Mouse (Mus musculus): Measurements from ENCODE around the gene Agr3. TPM values are rescaled to one million over a fixed set of nuclear protein-coding genes. Genes with fewer than 3 reads are reported as not detected.
A peak's percentile ranks its signal among the peaks of the same experiment; 100 is the strongest.

Agr3 gene
- total RNA-seq, 1 experiment from 2014 or later: not detected

GRCm38 (mm10) chr12:35975898-35976297, 50.5 kb downstream of the Agr3 start:
- peak; percentile 14 to 32; a peak in 1 of 4 replicates for ATAC-seq (replicated peaks in 1 of 2; ENCODE audit: insufficient read depth in 1 of 2, low FRiP score in 2 of 2, low TSS enrichment in 1 of 2, low read depth in 1 of 2, poor library complexity in 2 of 2, severe bottlenecking in 2 of 2)

GRCm38 (mm10) chr12:35977633-35978246, 52.3 kb downstream of the Agr3 start:
- ATAC-seq (replicated peaks in 1 of 2; ENCODE audit: insufficient read depth in 1 of 2, low FRiP score in 2 of 2, low TSS enrichment in 1 of 2, low read depth in 1 of 2, poor library complexity in 2 of 2, severe bottlenecking in 2 of 2): no peak

DNA sequence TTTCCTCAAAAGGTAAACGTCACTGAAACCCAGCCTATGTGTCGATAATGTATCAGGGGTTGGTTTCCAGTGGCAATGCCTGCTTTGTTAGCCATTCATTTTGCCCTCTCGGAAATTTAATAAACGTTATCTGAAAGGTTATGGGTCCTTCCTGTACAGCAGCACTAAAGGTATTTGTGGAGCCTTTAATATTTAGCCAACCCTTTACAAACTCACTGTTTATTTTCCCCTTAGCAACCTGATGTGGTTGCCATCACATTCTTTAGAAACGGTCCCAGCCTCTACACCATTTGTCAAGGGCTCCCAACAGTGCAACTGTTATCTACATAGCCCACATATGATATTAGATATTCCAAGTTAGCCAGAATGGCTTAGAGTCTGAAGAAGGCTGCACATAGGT, 54.2 kb downstream of the Agr3 start:
- no peak for ATAC-seq (replicated peaks in 1 of 2; ENCODE audit: insufficient read depth in 1 of 2, low FRiP score in 2 of 2, low TSS enrichment in 1 of 2, low read depth in 1 of 2, poor library complexity in 2 of 2, severe bottlenecking in 2 of 2)

DNA sequence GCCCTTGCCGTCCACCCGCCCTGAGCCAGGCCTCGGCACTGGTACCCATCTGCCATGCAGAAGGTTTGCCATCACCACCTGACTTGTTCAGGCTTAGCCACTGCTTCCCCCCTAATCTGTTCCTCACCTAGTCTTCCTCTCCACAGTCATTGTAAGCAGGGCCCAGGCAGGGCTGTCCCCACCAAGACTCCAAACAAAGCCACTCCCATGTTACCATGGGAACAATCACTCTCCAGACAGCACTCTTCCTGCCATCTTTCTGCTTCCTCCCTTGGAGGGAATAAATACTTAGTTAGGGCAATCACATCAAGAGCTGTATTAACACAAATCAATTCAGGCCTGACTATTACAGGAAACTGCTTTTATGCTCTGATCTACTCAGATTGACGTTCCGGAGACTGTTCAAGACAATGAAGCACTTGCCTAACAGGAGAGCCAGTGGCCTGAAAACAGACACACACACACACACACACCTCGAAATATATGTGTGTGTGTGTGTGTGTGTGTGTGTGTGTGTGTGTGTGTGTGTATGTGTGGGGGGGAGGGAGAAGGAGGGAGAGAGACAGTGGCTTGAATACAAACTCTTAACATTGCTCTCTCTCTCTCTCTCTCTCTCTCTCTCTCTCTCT, 56.4 kb downstream of the Agr3 start:
- ATAC-seq (replicated peaks in 1 of 2; ENCODE audit: insufficient read depth in 1 of 2, low FRiP score in 2 of 2, low TSS enrichment in 1 of 2, low read depth in 1 of 2, poor library complexity in 2 of 2, severe bottlenecking in 2 of 2): peak; percentile 84 to 86

GRCm38 (mm10) chr12:35983472-35983871, 58.1 kb downstream of the Agr3 start:
- ATAC-seq (replicated peaks in 1 of 2; ENCODE audit: insufficient read depth in 1 of 2, low FRiP score in 2 of 2, low TSS enrichment in 1 of 2, low read depth in 1 of 2, poor library complexity in 2 of 2, severe bottlenecking in 2 of 2): peak; percentile 80 to 92

DNA sequence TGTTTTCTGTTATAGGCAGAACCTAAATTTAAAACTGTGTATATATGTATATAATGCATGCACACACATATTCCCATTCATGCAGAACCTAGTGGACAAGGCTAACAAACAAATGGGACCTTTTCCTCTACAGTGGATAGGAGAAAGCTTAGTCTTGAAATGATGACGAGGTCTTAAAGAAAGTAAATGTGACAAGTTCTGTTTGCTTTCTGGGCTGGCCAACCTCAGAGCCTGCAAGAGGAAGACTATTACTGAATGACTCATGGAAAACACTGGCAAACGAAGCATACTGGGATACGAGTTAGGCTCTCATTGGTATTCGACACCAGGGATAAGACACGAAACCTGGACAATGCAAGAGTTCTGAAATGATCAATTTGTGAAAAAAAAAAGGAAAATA, 59.3 kb downstream of the Agr3 start:
- ATAC-seq (replicated peaks in 1 of 2; ENCODE audit: insufficient read depth in 1 of 2, low FRiP score in 2 of 2, low TSS enrichment in 1 of 2, low read depth in 1 of 2, poor library complexity in 2 of 2, severe bottlenecking in 2 of 2): no peak

DNA sequence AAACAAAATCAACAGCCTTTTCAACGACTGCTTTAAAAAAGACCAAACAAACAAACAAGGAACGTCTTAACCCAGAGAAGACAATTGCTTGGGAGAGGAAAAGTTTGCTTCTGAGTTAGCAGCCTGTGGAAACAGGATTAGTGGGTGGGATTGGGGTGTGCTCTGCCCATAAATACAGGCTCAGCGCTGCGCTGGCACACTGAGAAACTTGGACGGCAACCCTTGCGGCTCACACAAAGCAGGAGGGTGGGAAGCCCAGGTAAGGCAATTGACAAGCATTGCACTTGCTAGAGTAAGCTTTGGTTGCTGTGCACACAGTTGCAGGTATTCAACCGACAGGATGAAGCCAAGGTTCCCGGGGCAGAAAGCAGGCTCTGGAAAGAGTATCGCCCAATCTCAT, 67.3 kb downstream of the Agr3 start, which contains the start of gene Agr2:
Gene Agr2 (plus strand): TSS at position 197 of the 400 bp plus-strand sequence.
- ATAC-seq (replicated peaks in 1 of 2; ENCODE audit: insufficient read depth in 1 of 2, low FRiP score in 2 of 2, low TSS enrichment in 1 of 2, low read depth in 1 of 2, poor library complexity in 2 of 2, severe bottlenecking in 2 of 2): no peak

GRCm38 (mm10) chr12:35993583-35993982, 68.2 kb downstream of the Agr3 start:
- no peak for ATAC-seq (replicated peaks in 1 of 2; ENCODE audit: insufficient read depth in 1 of 2, low FRiP score in 2 of 2, low TSS enrichment in 1 of 2, low read depth in 1 of 2, poor library complexity in 2 of 2, severe bottlenecking in 2 of 2)

DNA sequence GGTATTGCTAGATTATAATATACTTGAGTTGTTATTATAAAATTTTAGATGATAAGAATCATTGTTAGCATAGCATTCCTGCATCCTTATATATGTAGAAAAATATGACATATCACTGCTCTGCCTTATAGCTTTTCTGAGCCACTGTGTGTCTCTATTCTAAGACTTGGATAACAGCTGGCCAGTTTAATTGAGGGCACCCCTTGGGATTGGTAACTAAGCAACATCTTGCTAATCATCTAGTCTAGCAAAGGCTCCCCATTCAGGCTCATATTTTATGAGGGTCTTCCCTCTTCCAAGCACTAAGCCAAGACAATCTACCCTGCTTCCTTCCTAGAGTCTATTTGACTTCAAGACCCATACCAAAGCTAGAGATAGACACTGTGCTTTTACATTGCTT, 68.7 kb downstream of the Agr3 start:
- no peak for ATAC-seq (replicated peaks in 1 of 2; ENCODE audit: insufficient read depth in 1 of 2, low FRiP score in 2 of 2, low TSS enrichment in 1 of 2, low read depth in 1 of 2, poor library complexity in 2 of 2, severe bottlenecking in 2 of 2)

GRCm38 (mm10) chr12:35995799-35996198, 70.4 kb downstream of the Agr3 start:
- peak; percentile 57 to 71; a peak in 3 of 4 replicates for ATAC-seq (replicated peaks in 1 of 2; ENCODE audit: insufficient read depth in 1 of 2, low FRiP score in 2 of 2, low TSS enrichment in 1 of 2, low read depth in 1 of 2, poor library complexity in 2 of 2, severe bottlenecking in 2 of 2)

Other genes starting within 250 kb of the Agr3 start
- not detected in 2 replicates for gene Agr2, start 67.3 kb downstream of the Agr3 start, total RNA-seq (2017)
- 143 and 194 TPM in 2 replicates for gene Tspan13, start 116.9 kb downstream of the Agr3 start, total RNA-seq (2017)
- gene Ankmy2, start 231.5 kb downstream of the Agr3 start, total RNA-seq (2017): 30.1 and 32.2 TPM in 2 replicates
- 98.0 and 117 TPM in 2 replicates for gene Bzw2, start 232.5 kb downstream of the Agr3 start, total RNA-seq (2017)

All from hematopoietic stem cell, adult 5-6 weeks (primary cell).